Mouse (Mus musculus): ENCODE results near the gene Neil1. TPM values are rescaled to one million over a fixed set of nuclear protein-coding genes. Genes with fewer than 3 reads are reported as not detected.

Gene Neil1
- total RNA-seq (2015; ENCODE audit: low replicate concordance) (0.84 and 1.3 TPM in 2 replicates), total RNA-seq (2017; ENCODE audit: low replicate concordance) (1.8 TPM in 1 of 2 replicates, not detected in the other)

DNA sequence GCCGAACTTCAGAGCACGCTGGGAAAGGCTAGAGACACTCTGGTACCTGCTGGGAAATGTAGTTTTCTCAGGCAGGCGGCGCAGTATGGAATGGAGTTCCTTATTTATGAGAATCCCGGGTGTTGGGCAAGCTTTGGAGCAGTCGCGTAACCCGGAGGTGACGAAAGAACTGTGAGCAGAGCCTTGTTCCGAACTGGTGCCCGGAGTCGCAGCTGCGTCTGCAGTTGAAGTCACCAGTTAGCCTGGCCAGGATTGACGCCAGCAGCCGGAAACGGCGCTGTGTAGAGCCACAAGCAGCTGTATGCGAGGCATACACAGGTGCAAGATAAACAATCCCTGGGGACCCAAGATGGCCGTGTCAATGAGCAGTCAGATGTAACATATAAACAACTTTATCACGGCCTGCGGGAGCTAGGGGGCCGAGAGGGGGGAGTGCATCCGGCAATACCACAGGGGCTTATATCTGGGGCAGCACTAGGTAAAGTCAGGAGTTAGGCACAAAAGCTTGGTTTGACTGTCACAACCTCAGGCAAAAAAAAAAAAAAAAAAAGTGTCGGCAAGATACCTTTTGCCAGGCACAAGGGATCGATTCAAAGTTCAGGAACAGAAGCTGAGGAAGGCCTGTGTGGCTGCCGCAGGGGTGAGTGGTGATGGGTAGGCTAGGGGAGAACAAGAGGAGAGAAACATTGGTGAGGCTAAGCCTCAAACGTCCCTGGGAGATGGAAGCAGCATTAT, at the start of gene Neil1:
TSS of gene Neil1 (minus strand) at position 162 of the 735 bp plus-strand sequence.
- ATAC-seq (replicated peaks; ENCODE audit: low FRiP score, poor library complexity, severe bottlenecking), result peak; percentile 74

GRCm38 (mm10) chr9:57197414-57197813, 49.3 kb upstream of the Neil1 start:
- no peak for ATAC-seq (replicated peaks; ENCODE audit: low FRiP score, poor library complexity, severe bottlenecking)

- ATAC-seq (replicated peaks; ENCODE audit: low FRiP score, poor library complexity, severe bottlenecking), result no peak
These were observed 48.6 kb upstream of the Neil1 start for GRCm38 (mm10) chr9:57196708-57197107.

GRCm38 (mm10) chr9:57168411-57168810, 20.3 kb upstream of the Neil1 start:
- no peak for ATAC-seq (replicated peaks; ENCODE audit: low FRiP score, poor library complexity, severe bottlenecking)

GRCm38 (mm10) chr9:57166173-57166572, 18.1 kb upstream of the Neil1 start:
- no peak for ATAC-seq (replicated peaks; ENCODE audit: low FRiP score, poor library complexity, severe bottlenecking)

GRCm38 (mm10) chr9:57163137-57163536, 15.0 kb upstream of the Neil1 start:
- no peak for ATAC-seq (replicated peaks; ENCODE audit: low FRiP score, poor library complexity, severe bottlenecking)

- ATAC-seq (replicated peaks; ENCODE audit: low FRiP score, poor library complexity, severe bottlenecking), result no peak
These were observed 14.4 kb upstream of the Neil1 start for GRCm38 (mm10) chr9:57162496-57162895.

- 0 out of 2 replicates have a peak, but pooled peaks have one; percentile 11 for ATAC-seq (replicated peaks; ENCODE audit: low FRiP score, poor library complexity, severe bottlenecking)
These were observed 10.4 kb upstream of the Neil1 start for GRCm38 (mm10) chr9:57158506-57158905.

GRCm38 (mm10) chr9:57158013-57158470, 9.9 kb upstream of the Neil1 start, which contains the start of gene Commd4:
TSS of gene Commd4 (minus strand) at chr9:57158331.
- ATAC-seq (replicated peaks; ENCODE audit: low FRiP score, poor library complexity, severe bottlenecking), result peak; percentile 89

DNA sequence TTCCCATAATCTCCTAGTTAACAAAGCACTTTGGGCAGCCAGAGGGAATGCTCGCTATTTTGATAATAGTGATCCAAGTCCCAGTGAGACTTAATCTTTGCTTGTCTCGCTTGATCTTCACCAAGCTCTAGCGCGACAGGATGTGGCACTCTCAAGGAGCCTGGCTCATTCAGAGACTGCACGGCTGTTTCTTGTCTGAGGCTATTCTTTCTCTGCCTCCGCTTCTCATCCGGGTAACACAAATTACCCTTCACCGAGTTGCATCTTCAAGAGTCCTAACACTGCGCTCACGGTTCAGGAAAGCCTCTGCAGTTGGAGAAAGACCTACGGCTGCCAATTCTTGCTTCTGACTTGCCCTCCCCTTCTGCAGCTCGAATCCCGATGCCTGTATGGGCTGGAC, 9.4 kb upstream of the Neil1 start:
- ATAC-seq (replicated peaks; ENCODE audit: low FRiP score, poor library complexity, severe bottlenecking), result 0 out of 2 replicates have a peak, but pooled peaks have one; percentile 2

DNA sequence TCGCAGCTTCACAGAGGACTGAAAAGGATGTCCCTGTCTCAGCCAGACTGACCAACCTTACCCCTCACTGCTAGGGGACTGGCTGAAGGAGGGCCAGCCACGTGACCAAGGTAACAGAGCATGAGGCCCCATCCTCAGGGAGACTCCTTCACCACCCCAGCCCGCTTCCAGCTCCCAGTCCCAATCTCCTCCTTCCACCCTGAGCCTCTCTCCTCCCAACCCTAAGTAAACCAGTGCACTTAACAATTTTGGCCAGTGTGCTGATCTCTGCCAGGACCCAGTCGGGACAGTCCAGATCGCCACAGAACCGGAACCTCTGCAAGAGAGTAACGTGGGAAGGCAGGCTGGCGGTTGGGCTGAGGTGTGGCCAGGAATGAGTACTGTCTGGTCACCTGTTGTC, 8.7 kb upstream of the Neil1 start:
- ATAC-seq (replicated peaks; ENCODE audit: low FRiP score, poor library complexity, severe bottlenecking), result no peak

DNA sequence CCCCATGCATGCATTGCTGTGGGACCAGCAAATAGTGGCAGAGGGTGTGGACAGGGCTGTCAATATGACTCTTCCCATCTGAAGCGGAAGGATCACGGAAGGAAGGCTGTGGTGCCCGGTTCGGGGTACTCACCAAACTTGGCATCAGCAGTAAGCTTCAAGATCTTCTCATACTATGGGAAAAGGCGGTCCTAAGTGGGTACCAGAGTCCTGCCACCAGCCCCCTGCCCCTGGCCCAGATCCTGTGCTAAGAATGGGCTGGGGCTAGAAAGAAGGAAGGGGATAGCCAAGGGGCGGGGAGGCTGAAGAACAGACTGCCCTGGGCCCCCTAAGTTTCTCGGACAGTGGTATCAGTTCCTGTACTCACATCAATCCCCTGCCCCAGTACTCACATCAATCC, 8.3 kb upstream of the Neil1 start:
- ATAC-seq (replicated peaks; ENCODE audit: low FRiP score, poor library complexity, severe bottlenecking), result no peak

- ATAC-seq (replicated peaks; ENCODE audit: low FRiP score, poor library complexity, severe bottlenecking), result no peak
These were observed 4.2 kb upstream of the Neil1 start for GRCm38 (mm10) chr9:57152331-57152730.

- ATAC-seq (replicated peaks; ENCODE audit: low FRiP score, poor library complexity, severe bottlenecking), result no peak
These were observed 2.1 kb upstream of the Neil1 start for GRCm38 (mm10) chr9:57150192-57150591.

- ATAC-seq (replicated peaks; ENCODE audit: low FRiP score, poor library complexity, severe bottlenecking), result no peak
These were observed 916 bp upstream of the Neil1 start for GRCm38 (mm10) chr9:57149021-57149420.

DNA sequence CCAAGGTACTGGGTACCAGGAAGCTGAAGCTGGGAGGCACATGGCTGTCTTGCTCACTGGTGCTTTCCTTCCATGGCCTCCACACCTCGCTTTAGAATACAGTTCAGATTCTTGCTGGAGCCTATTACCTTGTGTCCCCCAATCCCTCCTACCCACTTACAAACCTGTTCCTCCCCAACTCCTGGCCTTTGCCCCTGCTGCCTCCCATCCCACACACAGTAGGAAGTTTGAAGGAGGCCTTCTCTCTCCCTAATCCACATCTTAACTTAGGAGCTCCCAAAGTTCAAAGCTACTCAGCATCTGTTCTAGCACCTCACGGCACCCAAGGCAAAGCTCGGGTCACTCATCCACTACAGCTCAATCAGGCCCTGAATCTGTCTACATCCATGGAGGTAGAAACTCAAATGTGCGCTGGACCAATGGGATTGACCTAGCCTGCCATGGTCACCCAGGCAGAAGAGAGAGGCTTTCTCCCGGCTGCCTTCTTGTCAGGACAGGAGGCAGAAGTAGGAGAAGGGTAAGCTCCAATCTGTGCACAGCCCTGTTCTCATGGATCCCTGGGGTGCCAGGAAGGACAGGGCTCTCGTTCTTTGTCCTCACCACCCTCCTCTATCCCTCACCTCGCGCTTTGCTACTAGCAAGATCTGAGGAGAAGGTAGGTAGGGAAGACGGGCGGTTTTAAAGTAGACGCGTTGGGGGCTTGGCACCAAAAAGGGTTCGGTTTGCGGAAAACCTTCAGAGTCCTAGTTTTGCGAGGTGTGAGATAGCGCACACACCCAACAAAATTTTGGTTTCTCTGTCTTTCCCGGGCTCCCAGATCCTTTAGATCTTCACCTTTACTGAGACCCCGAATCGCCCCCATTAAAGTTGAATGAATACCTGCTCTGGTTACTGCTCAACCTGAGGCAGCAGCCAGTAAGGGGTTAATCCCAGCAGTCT, 631 bp downstream of the Neil1 start:
- ATAC-seq (replicated peaks; ENCODE audit: low FRiP score, poor library complexity, severe bottlenecking), result 0 out of 2 replicates have a peak, but pooled peaks have one; percentile 5

DNA sequence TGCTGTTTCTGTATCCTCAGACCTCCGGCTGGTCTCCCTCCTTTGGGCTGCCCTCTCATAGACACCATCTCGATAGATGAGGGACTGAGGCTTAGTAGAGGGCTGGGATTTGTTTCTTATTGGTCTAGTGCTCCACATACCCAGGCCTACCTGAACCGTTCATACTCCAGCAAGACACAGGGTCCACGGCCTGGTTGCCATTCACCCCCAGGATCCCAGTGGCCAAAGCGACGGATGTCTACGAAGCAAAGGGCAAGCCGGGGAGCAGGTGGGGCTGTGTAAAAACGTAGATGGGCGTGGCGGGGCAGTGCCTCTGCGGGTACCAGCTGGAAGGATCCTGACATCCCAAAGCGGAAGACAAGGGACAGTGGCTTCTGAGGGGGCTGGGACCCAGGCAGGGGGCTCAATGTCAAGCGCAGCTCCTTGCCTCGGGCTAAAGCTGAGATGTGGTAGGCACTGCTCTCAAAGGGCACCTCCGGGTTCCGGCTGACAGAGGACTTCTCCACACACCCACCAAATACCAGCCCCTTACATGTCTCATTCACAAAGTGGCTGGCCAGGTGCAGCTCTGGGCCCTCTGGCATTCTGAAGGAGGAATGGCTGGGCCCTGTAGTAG, 1.5 kb downstream of the Neil1 start:
- ATAC-seq (replicated peaks; ENCODE audit: low FRiP score, poor library complexity, severe bottlenecking), result no peak

DNA sequence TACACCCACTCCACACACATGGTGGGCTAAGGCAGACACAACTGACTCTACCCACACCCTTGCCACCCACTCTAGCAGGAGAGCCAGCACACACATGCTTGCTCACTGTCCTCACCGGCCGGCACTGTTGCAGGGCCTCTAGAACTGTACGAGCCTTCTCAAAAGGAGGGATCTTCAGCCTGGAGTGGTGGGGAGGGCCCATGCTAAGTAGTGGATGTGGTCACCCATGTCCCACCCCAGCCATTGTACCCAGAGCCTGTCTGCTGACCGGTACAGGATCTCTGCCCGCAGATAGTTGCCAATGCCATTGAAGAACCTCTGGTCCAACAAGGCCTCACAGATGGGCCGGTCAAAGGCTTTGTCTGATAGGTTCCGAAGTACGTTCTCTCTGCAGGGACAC, 3.3 kb downstream of the Neil1 start:
- ATAC-seq (replicated peaks; ENCODE audit: low FRiP score, poor library complexity, severe bottlenecking), result no peak

DNA sequence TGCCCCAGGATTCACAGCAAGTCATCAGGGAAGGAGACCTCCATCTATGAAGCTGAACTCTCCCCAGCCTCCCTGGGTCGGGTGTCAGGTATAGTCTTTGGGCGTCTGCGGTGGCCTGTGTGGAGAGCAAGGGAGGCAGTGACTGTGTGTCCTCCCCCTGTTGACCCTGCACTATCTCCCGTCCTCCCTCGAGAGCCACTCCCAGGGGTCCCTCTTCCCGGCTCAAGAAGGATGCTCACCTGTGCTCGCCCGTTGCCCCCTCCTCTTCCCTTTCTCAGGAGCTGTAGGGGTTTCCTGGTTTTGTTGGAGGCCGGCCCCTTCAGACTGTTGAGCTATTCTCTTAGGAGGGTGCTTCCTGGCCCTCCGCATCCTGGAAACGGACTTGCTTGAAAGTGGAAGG, 4.9 kb downstream of the Neil1 start:
- no peak for ATAC-seq (replicated peaks; ENCODE audit: low FRiP score, poor library complexity, severe bottlenecking)
